Mouse (Mus musculus) heart, embryonic 12.5 days (tissue): Measurements from ENCODE around the gene Cfap97d1. TPM values are rescaled to one million over a fixed set of nuclear protein-coding genes. Genes with fewer than 3 reads are reported as not detected.
A peak's percentile ranks its signal among the peaks of the same experiment; 100 is the strongest.

Experiments
- ATAC-seq: fragments of 200-750 bp; cut with Nextera tagmentation; 2 replicates; pipeline ENCODE4 v1.8.0; 2017; ENCODE audit warnings: moderate TSS enrichment, moderate library complexity; ENCODE audit not compliant: insufficient number of reproducible peaks, low FRiP score
- H3K27ac ChIP-seq: fragments of 300-500 bp; sonication (generic); 2 replicates; pipeline ENCODE4 v1.5.1; 2016; ENCODE audit warnings: mild to moderate bottlenecking, moderate library complexity; ENCODE audit not compliant: poor library complexity, severe bottlenecking
- H3K27me3 ChIP-seq: fragments of 300-500 bp; sonication (generic); replicated peaks from 2 replicates; pipeline ENCODE4 v1.6.1; 2016; ENCODE audit warnings: mild to moderate bottlenecking, moderate library complexity
- H3K36me3 ChIP-seq: fragments of 300-500 bp; sonication (generic); 2 replicates; pipeline ENCODE4 v1.6.1; 2016; ENCODE audit warnings: mild to moderate bottlenecking, moderate library complexity
- H3K4me1 ChIP-seq: fragments of 300-500 bp; sonication (generic); replicated peaks from 2 replicates; pipeline ENCODE4 v1.6.1; 2016; ENCODE audit warnings: mild to moderate bottlenecking
- H3K4me2 ChIP-seq: fragments of 300-500 bp; sonication (generic); 2 replicates; pipeline ENCODE4 v1.6.1; 2016; ENCODE audit warnings: mild to moderate bottlenecking, moderate library complexity
- H3K4me3 ChIP-seq: fragments of 300-500 bp; sonication (generic); 2 replicates; pipeline ENCODE4 v1.5.1; 2016; ENCODE audit warnings: mild to moderate bottlenecking
- H3K9ac ChIP-seq: fragments of 300-500 bp; sonication (generic); 2 replicates; pipeline ENCODE4 v1.6.1; 2016; ENCODE audit warnings: mild to moderate bottlenecking, moderate library complexity
- H3K9me3 ChIP-seq: fragments of 300-500 bp; sonication (generic); replicated peaks from 2 replicates; pipeline ENCODE4 v1.6.1; 2016; ENCODE audit warnings: mild to moderate bottlenecking, moderate library complexity
- WGBS: fragments of 180-500 bp; shearing (Covaris S2); methylation state at CpG from one replicate; pipeline ENCODE4 v1.1.7; 2016; 5-methylcytosine and 5-hydroxymethylcytosine counted together
- polyA plus RNA-seq: library from polyadenylated mRNA; unstranded; fragments of >200 nt; fragmentation: Nextera tagmentation; extraction: Ambion mirVana; gene quantifications from 2 replicates; pipeline ENCODE4 v1.2.1, GENCODE M21; 2016

Gene Cfap97d1
- polyA plus RNA-seq, 1 experiment from 2014 or later = not detected

GRCm38 (mm10) chr11:101963043-101963442 is 21.0 kb upstream of the Cfap97d1 start:
- 6% methylated on average over 11 of the region's 11 CpGs for WGBS
- H3K27me3 ChIP-seq = peaks cover 79% of the 10 kb centered on the region
- H3K36me3 ChIP-seq = no peaks in the 10 kb centered on the region
- no peak for ATAC-seq
- no peaks in the 10 kb centered on the region for H3K9me3 ChIP-seq
- H3K4me2 ChIP-seq = peak overlapping the region; percentile 93
- H3K9ac ChIP-seq = peak overlapping the region; percentile 70
- H3K4me1 ChIP-seq = peaks cover 44% of the 10 kb centered on the region
- H3K27ac ChIP-seq = peak overlapping the region; percentile 29; the same call in 1 of the 2 replicates
- H3K4me3 ChIP-seq = peak overlapping the region; percentile 56

GRCm38 (mm10) chr11:101963473-101964291 is 20.4 kb upstream of the Cfap97d1 start:
- H3K4me1 ChIP-seq = peaks cover 51% of the 10 kb centered on the region
- H3K27ac ChIP-seq = peak overlapping the region; percentile 29; the same call in 1 of the 2 replicates
- peak overlapping the region; percentile 93 for H3K4me2 ChIP-seq

GRCm38 (mm10) chr11:101964647-101965046 is 19.4 kb upstream of the Cfap97d1 start:
- ATAC-seq = no peak
- WGBS = 9% methylated on average over 8 of the region's 8 CpGs
- peaks cover 51% of the 10 kb centered on the region for H3K4me1 ChIP-seq
- H3K9ac ChIP-seq = peak overlapping the region; percentile 70
- H3K4me2 ChIP-seq = peak overlapping the region; percentile 93
- peaks cover 79% of the 10 kb centered on the region for H3K27me3 ChIP-seq
- H3K27ac ChIP-seq = no peak overlapping the region
- no peaks in the 10 kb centered on the region for H3K36me3 ChIP-seq
- no peaks in the 10 kb centered on the region for H3K9me3 ChIP-seq
- H3K4me3 ChIP-seq = peak overlapping the region; percentile 56

More at GRCm38 (mm10) chr11:101963473-101964291, 20.4 kb upstream of the Cfap97d1 start:
- WGBS = under 1% methylated on average over 77 of the region's 78 CpGs
- H3K9me3 ChIP-seq = no peaks in the 10 kb centered on the region
- no peaks in the 10 kb centered on the region for H3K36me3 ChIP-seq
- peak overlapping the region; percentile 56 for H3K4me3 ChIP-seq
- H3K27me3 ChIP-seq = peaks cover 79% of the 10 kb centered on the region
- ATAC-seq = peak; percentile 15; the same call in 1 of the 2 replicates
- H3K9ac ChIP-seq = peak overlapping the region; percentile 70

GRCm38 (mm10) chr11:101965553-101965952 is 18.5 kb upstream of the Cfap97d1 start:
- H3K4me3 ChIP-seq = 0 out of 2 replicates have a peak overlapping the region, but pooled peaks have one; percentile 14
- H3K9me3 ChIP-seq = no peaks in the 10 kb centered on the region
- no peaks in the 10 kb centered on the region for H3K36me3 ChIP-seq
- H3K4me2 ChIP-seq = peak overlapping the region; percentile 93
- peaks cover 73% of the 10 kb centered on the region for H3K27me3 ChIP-seq
- peaks cover 51% of the 10 kb centered on the region for H3K4me1 ChIP-seq
- ATAC-seq = no peak
- WGBS = 3% methylated on average over 2 of the region's 2 CpGs
- no peak overlapping the region for H3K27ac ChIP-seq
- H3K9ac ChIP-seq = no peak overlapping the region

GRCm38 (mm10) chr11:101966965-101967614 is 17.0 kb upstream of the Cfap97d1 start, which contains the start of gene Sost:
Gene Sost, minus strand, starts transcription at chr11:101967015.
- H3K9ac ChIP-seq = peak within 1 kb of the TSS; percentile 34; the same call in 1 of the 2 replicates

GRCm38 (mm10) chr11:101968311-101968710 is 15.8 kb upstream of the Cfap97d1 start:
- no peak; the same call in 1 of the 2 replicates for ATAC-seq
- peak overlapping the region; percentile 38 for H3K27ac ChIP-seq
- peak overlapping the region; percentile 14; the same call in 1 of the 2 replicates for H3K4me2 ChIP-seq
- no peaks in the 10 kb centered on the region for H3K9me3 ChIP-seq
- peaks cover 44% of the 10 kb centered on the region for H3K4me1 ChIP-seq
- peaks cover 13% of the 10 kb centered on the region for H3K36me3 ChIP-seq
- H3K4me3 ChIP-seq = no peak overlapping the region
- no peak overlapping the region for H3K9ac ChIP-seq
- peaks cover 47% of the 10 kb centered on the region for H3K27me3 ChIP-seq
- 13% methylated on average over 7 of the region's 7 CpGs for WGBS

More at GRCm38 (mm10) chr11:101966965-101967614, 17.0 kb upstream of the Cfap97d1 start, which contains the start of gene Sost:
- Histone ChIP-seq H3K36me3 (peaks cover 4% of the 10 kb centered on the region; the same call in 1 of the 2 replicates), H3K4me1 (peaks cover 51% of the 10 kb centered on the region), H3K9me3 (no peaks in the 10 kb centered on the region), H3K27ac (peak within 1 kb of the TSS; percentile 7; the same call in 1 of the 2 replicates), H3K4me3 (peak within 1 kb of the TSS; percentile 16; the same call in 1 of the 2 replicates), H3K27me3 (peaks cover 57% of the 10 kb centered on the region), H3K4me2 (peak within 1 kb of the TSS; percentile 93)
- ATAC-seq = no peak
- 20% methylated on average over 10 of the region's 10 CpGs for WGBS

- peak overlapping the region; percentile 38; the same call in 1 of the 2 replicates for H3K27ac ChIP-seq
- no peaks in the 10 kb centered on the region for H3K9me3 ChIP-seq
- peaks cover 40% of the 10 kb centered on the region for H3K4me1 ChIP-seq
- peaks cover 42% of the 10 kb centered on the region for H3K27me3 ChIP-seq
- 0% methylated on average over 5 of the region's 5 CpGs for WGBS
- peak overlapping the region; percentile 14; the same call in 1 of the 2 replicates for H3K4me2 ChIP-seq
- peaks cover 18% of the 10 kb centered on the region for H3K36me3 ChIP-seq
- peak; percentile 78 for ATAC-seq
- H3K9ac ChIP-seq = no peak overlapping the region
- no peak overlapping the region for H3K4me3 ChIP-seq
Observed at GRCm38 (mm10) chr11:101968791-101969190, 15.3 kb upstream of the Cfap97d1 start.

- WGBS = 79% methylated on average over 13 of the region's 13 CpGs
- Histone ChIP-seq H3K36me3 (peaks cover 29% of the 10 kb centered on the region), H3K4me2 (no peak overlapping the region)
Observed at GRCm38 (mm10) chr11:101969835-101970234, 14.2 kb upstream of the Cfap97d1 start.

GRCm38 (mm10) chr11:101971410-101971809 is 12.7 kb upstream of the Cfap97d1 start:
- 41% methylated on average over 3 of the region's 3 CpGs for WGBS
- H3K4me1 ChIP-seq = peaks cover 23% of the 10 kb centered on the region

More at GRCm38 (mm10) chr11:101969835-101970234, 14.2 kb upstream of the Cfap97d1 start:
- H3K9ac ChIP-seq = no peak overlapping the region
- H3K4me3 ChIP-seq = no peak overlapping the region
- no peaks in the 10 kb centered on the region for H3K9me3 ChIP-seq
- ATAC-seq = no peak
- peaks cover 33% of the 10 kb centered on the region for H3K4me1 ChIP-seq
- H3K27me3 ChIP-seq = peaks cover 32% of the 10 kb centered on the region
- H3K27ac ChIP-seq = no peak overlapping the region

GRCm38 (mm10) chr11:101972097-101972496 is 12.0 kb upstream of the Cfap97d1 start:
- Histone ChIP-seq H3K9ac (no peak overlapping the region), H3K36me3 (peaks cover 47% of the 10 kb centered on the region), H3K4me1 (peaks cover 17% of the 10 kb centered on the region), H3K27ac (no peak overlapping the region), H3K4me3 (no peak overlapping the region), H3K4me2 (no peak overlapping the region), H3K9me3 (no peaks in the 10 kb centered on the region), H3K27me3 (peaks cover 9% of the 10 kb centered on the region; the same call in 1 of the 2 replicates)
- WGBS = 69% methylated on average over 3 of the region's 3 CpGs
- no peak for ATAC-seq

More at GRCm38 (mm10) chr11:101971410-101971809, 12.7 kb upstream of the Cfap97d1 start:
- Histone ChIP-seq H3K4me3 (no peak overlapping the region), H3K27me3 (peaks cover 16% of the 10 kb centered on the region), H3K36me3 (peaks cover 40% of the 10 kb centered on the region), H3K9me3 (no peaks in the 10 kb centered on the region), H3K9ac (no peak overlapping the region), H3K4me2 (no peak overlapping the region), H3K27ac (no peak overlapping the region)
- no peak for ATAC-seq
